Mouse (Mus musculus): ENCODE results near the gene Nes. TPM values are rescaled to one million over a fixed set of nuclear protein-coding genes. Genes with fewer than 3 reads are reported as not detected.

The Nes gene
- polyA plus RNA-seq, 1 experiment from 2014 or later: 28.9 TPM

GRCm38 (mm10) chr3:87944838-87945600, 25.9 kb upstream of the Nes start:
- ATAC-seq (replicated peaks; ENCODE audit: low FRiP score, low read depth) (no peak; the same call in 1 of the 2 replicates), DNase-seq (ENCODE audit: low spot score) (no peak)
- Histone ChIP-seq H3K9ac (ENCODE audit: low read depth, low read length) (no peak overlapping the region), H3K27me3 (ENCODE audit: insufficient read depth, low read length) (no peaks in the 10 kb centered on the region), H3K9me3 (replicated peaks; ENCODE audit: low read length) (no peaks in the 10 kb centered on the region), H3K4me1 (replicated peaks; ENCODE audit: insufficient read depth, low read length) (peaks cover 25% of the 10 kb centered on the region), H3K4me2 (ENCODE audit: low read length) (no peak overlapping the region), H3K27ac (no peak overlapping the region), H3K36me3 (ENCODE audit: insufficient read depth, low read length) (peaks cover 21% of the 10 kb centered on the region), H3K4me3 (replicated peaks; ENCODE audit: low read depth, low read length) (no peak overlapping the region)
- no peak for TF ChIP-seq CTCF (IDR thresholded peaks at IDR 0.05; ENCODE audit: low read depth)
- WGBS: 17% methylated on average over 4 of the region's 4 CpGs

GRCm38 (mm10) chr3:87945781-87946540, 24.9 kb upstream of the Nes start:
- Histone ChIP-seq H3K4me2 (ENCODE audit: low read length) (no peak overlapping the region), H3K27me3 (ENCODE audit: insufficient read depth, low read length) (no peaks in the 10 kb centered on the region), H3K9ac (ENCODE audit: low read depth, low read length) (no peak overlapping the region), H3K4me1 (replicated peaks; ENCODE audit: insufficient read depth, low read length) (peaks cover 25% of the 10 kb centered on the region), H3K27ac (no peak overlapping the region), H3K4me3 (replicated peaks; ENCODE audit: low read depth, low read length) (no peak overlapping the region), H3K9me3 (replicated peaks; ENCODE audit: low read length) (no peaks in the 10 kb centered on the region), H3K36me3 (ENCODE audit: insufficient read depth, low read length) (peaks cover 13% of the 10 kb centered on the region)
- no peak for TF ChIP-seq CTCF (IDR thresholded peaks at IDR 0.05; ENCODE audit: low read depth)
- no peak for DNase-seq (ENCODE audit: low spot score)
- WGBS: 44% methylated on average over 12 of the region's 12 CpGs
- ATAC-seq (replicated peaks; ENCODE audit: low FRiP score, low read depth): no peak

GRCm38 (mm10) chr3:87946541-87946860, 24.4 kb upstream of the Nes start:
- H3K4me1 ChIP-seq (replicated peaks; ENCODE audit: insufficient read depth, low read length): peaks cover 25% of the 10 kb centered on the region
- TF ChIP-seq CTCF (IDR thresholded peaks at IDR 0.05; ENCODE audit: low read depth): no peak
- no peak overlapping the region for H3K9ac ChIP-seq (ENCODE audit: low read depth, low read length)
- no peak overlapping the region for H3K4me3 ChIP-seq (replicated peaks; ENCODE audit: low read depth, low read length)
- DNase-seq (ENCODE audit: low spot score) (no peak), ATAC-seq (replicated peaks; ENCODE audit: low FRiP score, low read depth) (no peak)
- H3K27ac ChIP-seq: no peak overlapping the region
- H3K9me3 ChIP-seq (replicated peaks; ENCODE audit: low read length): no peaks in the 10 kb centered on the region
- peaks cover 8% of the 10 kb centered on the region for H3K36me3 ChIP-seq (ENCODE audit: insufficient read depth, low read length)
- no peaks in the 10 kb centered on the region for H3K27me3 ChIP-seq (ENCODE audit: insufficient read depth, low read length)
- 50% methylated on average over 1 of the region's 1 CpGs for WGBS
- no peak overlapping the region for H3K4me2 ChIP-seq (ENCODE audit: low read length)

- Histone ChIP-seq H3K27ac (no peak overlapping the region), H3K36me3 (ENCODE audit: insufficient read depth, low read length) (peaks cover 5% of the 10 kb centered on the region), H3K4me2 (ENCODE audit: low read length) (peak overlapping the region; percentile 64), H3K9me3 (replicated peaks; ENCODE audit: low read length) (no peaks in the 10 kb centered on the region), H3K4me3 (replicated peaks; ENCODE audit: low read depth, low read length) (peak overlapping the region; percentile 16), H3K9ac (ENCODE audit: low read depth, low read length) (0 out of 2 replicates have a peak overlapping the region, but pooled peaks have one; percentile 18), H3K27me3 (ENCODE audit: insufficient read depth, low read length) (no peaks in the 10 kb centered on the region), H3K4me1 (replicated peaks; ENCODE audit: insufficient read depth, low read length) (peaks cover 32% of the 10 kb centered on the region)
- no peak for TF ChIP-seq CTCF (IDR thresholded peaks at IDR 0.05; ENCODE audit: low read depth)
- no peak for ATAC-seq (replicated peaks; ENCODE audit: low FRiP score, low read depth)
- WGBS: 4% methylated on average over 26 of the region's 26 CpGs
- peak; percentile 72 for DNase-seq (ENCODE audit: low spot score)
These were observed 23.6 kb upstream of the Nes start for GRCm38 (mm10) chr3:87947056-87947810.

- H3K9ac ChIP-seq (ENCODE audit: low read depth, low read length): 0 out of 2 replicates have a peak overlapping the region, but pooled peaks have one; percentile 18
- H3K36me3 ChIP-seq (ENCODE audit: insufficient read depth, low read length): no peaks in the 10 kb centered on the region
- peak overlapping the region; percentile 64 for H3K4me2 ChIP-seq (ENCODE audit: low read length)
- no peak overlapping the region for H3K27ac ChIP-seq
- peaks cover 32% of the 10 kb centered on the region for H3K4me1 ChIP-seq (replicated peaks; ENCODE audit: insufficient read depth, low read length)
- no peaks in the 10 kb centered on the region for H3K9me3 ChIP-seq (replicated peaks; ENCODE audit: low read length)
- TF ChIP-seq CTCF (IDR thresholded peaks at IDR 0.05; ENCODE audit: low read depth): no peak
- peak overlapping the region; percentile 16 for H3K4me3 ChIP-seq (replicated peaks; ENCODE audit: low read depth, low read length)
- DNase-seq (ENCODE audit: low spot score) (no peak), ATAC-seq (replicated peaks; ENCODE audit: low FRiP score, low read depth) (no peak)
- H3K27me3 ChIP-seq (ENCODE audit: insufficient read depth, low read length): no peaks in the 10 kb centered on the region
- WGBS: under 1% methylated on average over 14 of the region's 17 CpGs
These were observed 23.1 kb upstream of the Nes start for GRCm38 (mm10) chr3:87947811-87948199.
